Mouse (Mus musculus) stomach, embryonic 14.5 days (tissue): Measurements from ENCODE around the gene Commd6. TPM values are rescaled to one million over a fixed set of nuclear protein-coding genes. Genes with fewer than 3 reads are reported as not detected.

Experiments used
- ATAC-seq: fragments of 200-750 bp; cut with Nextera tagmentation; 2 replicates; pipeline ENCODE4 v1.8.0; 2017; ENCODE audit warnings: low read depth, moderate TSS enrichment; ENCODE audit not compliant: insufficient number of reproducible peaks, insufficient read depth, low FRiP score
- H3K27ac ChIP-seq: fragments of 300-500 bp; sonication (generic); 2 replicates; pipeline ENCODE4 v1.5.1; 2014; ENCODE audit warnings: mild to moderate bottlenecking, low read length, moderate library complexity, mixed read lengths
- H3K27me3 ChIP-seq: fragments of 300-500 bp; sonication (generic); 2 replicates; pipeline ENCODE4 v1.6.1; 2014; ENCODE audit warnings: low read length, control low read depth, mixed read lengths; ENCODE audit not compliant: control insufficient read depth, insufficient read depth
- H3K36me3 ChIP-seq: fragments of 300-500 bp; sonication (generic); 2 replicates; pipeline ENCODE4 v1.6.1; 2014; ENCODE audit warnings: mild to moderate bottlenecking, control low read depth, low read length, moderate library complexity, mixed read lengths; ENCODE audit not compliant: control insufficient read depth, insufficient read depth
- H3K4me1 ChIP-seq: fragments of 300-500 bp; sonication (generic); 2 replicates; pipeline ENCODE4 v1.6.1; 2014; ENCODE audit warnings: low read length, control low read depth, mixed read lengths; ENCODE audit not compliant: control insufficient read depth, insufficient read depth
- H3K4me2 ChIP-seq: fragments of 300-500 bp; sonication (generic); replicated peaks from 2 replicates; pipeline ENCODE4 v1.6.1; 2014; ENCODE audit warnings: low read depth, low read length, control low read depth
- H3K4me3 ChIP-seq: fragments of 300-500 bp; sonication (generic); 2 replicates; pipeline ENCODE4 v1.5.1; 2014; ENCODE audit warnings: low read depth, low read length, control low read depth
- H3K9ac ChIP-seq: fragments of 300-500 bp; sonication (generic); replicated peaks from 2 replicates; pipeline ENCODE4 v1.6.1; 2014; ENCODE audit warnings: low read depth, mild to moderate bottlenecking, control low read depth, low read length, moderate library complexity, mixed read lengths
- H3K9me3 ChIP-seq: fragments of 300-500 bp; sonication (generic); 2 replicates; pipeline ENCODE4 v1.6.1; 2016; ENCODE audit warnings: low read depth, low read length, control low read depth; ENCODE audit not compliant: control insufficient read depth
- WGBS: fragments of 180-500 bp; shearing (Covaris S2); extraction: QIAGEN DNeasy Blood & Tissue Kit; methylation state at CpG from one replicate; pipeline ENCODE4 v1.1.7; 2014; 5-methylcytosine and 5-hydroxymethylcytosine counted together
- polyA plus RNA-seq: library from polyadenylated mRNA; unstranded; fragments of >200 nt; fragmentation: Nextera tagmentation; extraction: Ambion mirVana; gene quantifications from 2 replicates; pipeline ENCODE4 v1.2.1, GENCODE M21; 2014

Gene Commd6
- polyA plus RNA-seq, 1 experiment from 2014 or later, result 109 TPM

- no peak overlapping the region for H3K4me3 ChIP-seq
- H3K4me2 ChIP-seq, result no peak overlapping the region
- 75% methylated on average over 2 of the region's 2 CpGs for WGBS
- H3K9ac ChIP-seq, result no peak overlapping the region
- 0 out of 2 replicates have a peak, but pooled peaks cover 3% of the 10 kb centered on the region for H3K4me1 ChIP-seq
- H3K36me3 ChIP-seq, result no peaks in the 10 kb centered on the region
- no peak overlapping the region for H3K27ac ChIP-seq
- no peaks in the 10 kb centered on the region for H3K9me3 ChIP-seq
- no peaks in the 10 kb centered on the region for H3K27me3 ChIP-seq
- no peak for ATAC-seq
Measured at GRCm38 (mm10) chr14:101605843-101606242, 34.6 kb downstream of the Commd6 start.

GRCm38 (mm10) chr14:101602851-101603250 lies 37.6 kb downstream of the Commd6 start:
- Histone ChIP-seq H3K4me2 (no peak overlapping the region), H3K4me1 (0 out of 2 replicates have a peak, but pooled peaks cover 3% of the 10 kb centered on the region), H3K9ac (no peak overlapping the region), H3K27ac (no peak overlapping the region), H3K4me3 (no peak overlapping the region), H3K9me3 (no peaks in the 10 kb centered on the region), H3K27me3 (no peaks in the 10 kb centered on the region), H3K36me3 (no peaks in the 10 kb centered on the region)
- no peak for ATAC-seq
- 56% methylated on average over 3 of the region's 3 CpGs for WGBS

- 90% methylated on average over 12 of the region's 14 CpGs for WGBS
- no peak overlapping the region for H3K9ac ChIP-seq
- H3K4me1 ChIP-seq, result no peaks in the 10 kb centered on the region
- H3K4me3 ChIP-seq, result no peak overlapping the region
- H3K27me3 ChIP-seq, result no peaks in the 10 kb centered on the region
- no peaks in the 10 kb centered on the region for H3K36me3 ChIP-seq
- ATAC-seq, result no peak
- no peaks in the 10 kb centered on the region for H3K9me3 ChIP-seq
- H3K27ac ChIP-seq, result no peak overlapping the region
- H3K4me2 ChIP-seq, result no peak overlapping the region
Measured at GRCm38 (mm10) chr14:101597096-101597715, 43.3 kb downstream of the Commd6 start.

- 96% methylated on average over 9 of the region's 9 CpGs for WGBS
- Histone ChIP-seq H3K9me3 (no peaks in the 10 kb centered on the region), H3K4me3 (no peak overlapping the region), H3K36me3 (no peaks in the 10 kb centered on the region), H3K4me1 (no peaks in the 10 kb centered on the region), H3K27me3 (no peaks in the 10 kb centered on the region), H3K4me2 (no peak overlapping the region), H3K27ac (no peak overlapping the region), H3K9ac (no peak overlapping the region)
- ATAC-seq, result no peak
Measured at GRCm38 (mm10) chr14:101596691-101597090, 43.8 kb downstream of the Commd6 start.

- WGBS, result 92% methylated on average over 13 of the region's 13 CpGs
- Histone ChIP-seq H3K4me1 (no peaks in the 10 kb centered on the region), H3K9ac (no peak overlapping the region), H3K4me2 (no peak overlapping the region), H3K9me3 (no peaks in the 10 kb centered on the region), H3K27me3 (no peaks in the 10 kb centered on the region), H3K36me3 (no peaks in the 10 kb centered on the region), H3K4me3 (no peak overlapping the region), H3K27ac (no peak overlapping the region)
- ATAC-seq, result no peak
Measured at GRCm38 (mm10) chr14:101595301-101596080, 45.0 kb downstream of the Commd6 start.

- no peaks in the 10 kb centered on the region for H3K27me3 ChIP-seq
- no peak overlapping the region for H3K4me3 ChIP-seq
- H3K4me1 ChIP-seq, result no peaks in the 10 kb centered on the region
- H3K4me2 ChIP-seq, result no peak overlapping the region
- no peaks in the 10 kb centered on the region for H3K36me3 ChIP-seq
- WGBS, result 83% methylated on average over 5 of the region's 5 CpGs
- H3K9ac ChIP-seq, result no peak overlapping the region
- no peak for ATAC-seq
- H3K27ac ChIP-seq, result no peak overlapping the region
- no peaks in the 10 kb centered on the region for H3K9me3 ChIP-seq
Measured at GRCm38 (mm10) chr14:101594001-101594400, 46.5 kb downstream of the Commd6 start.

GRCm38 (mm10) chr14:101593340-101593739 lies 47.1 kb downstream of the Commd6 start:
- 86% methylated on average over 7 of the region's 7 CpGs for WGBS
- no peak for ATAC-seq

GRCm38 (mm10) chr14:101591101-101591500 lies 49.4 kb downstream of the Commd6 start:
- no peaks in the 10 kb centered on the region for H3K36me3 ChIP-seq
- no peak for ATAC-seq
- H3K9ac ChIP-seq, result no peak overlapping the region
- H3K27ac ChIP-seq, result no peak overlapping the region
- H3K27me3 ChIP-seq, result no peaks in the 10 kb centered on the region
- WGBS, result 86% methylated on average over 5 of the region's 5 CpGs
- H3K4me2 ChIP-seq, result no peak overlapping the region
- no peak overlapping the region for H3K4me3 ChIP-seq
- H3K9me3 ChIP-seq, result no peaks in the 10 kb centered on the region
- no peaks in the 10 kb centered on the region for H3K4me1 ChIP-seq

More at GRCm38 (mm10) chr14:101593340-101593739, 47.1 kb downstream of the Commd6 start:
- Histone ChIP-seq H3K9ac (no peak overlapping the region), H3K9me3 (no peaks in the 10 kb centered on the region), H3K4me1 (no peaks in the 10 kb centered on the region), H3K36me3 (no peaks in the 10 kb centered on the region), H3K27me3 (no peaks in the 10 kb centered on the region), H3K27ac (no peak overlapping the region), H3K4me3 (no peak overlapping the region), H3K4me2 (no peak overlapping the region)
